Mouse (Mus musculus): Measurements from ENCODE around the gene P2ry13.

The P2ry13 gene

GRCm38 (mm10) chr3:59197329-59197948 lies 13.2 kb downstream of the P2ry13 start:
- DNase-seq (ENCODE audit: low spot score), result no peak

GRCm38 (mm10) chr3:59194938-59195337 lies 15.7 kb downstream of the P2ry13 start, which contains the start of gene Gpr87:
Gpr87 (minus strand) TSS chr3:59195104.
- DNase-seq (ENCODE audit: low spot score), result no peak

- no peak for DNase-seq (ENCODE audit: low spot score)
These were observed 16.6 kb downstream of the P2ry13 start for GRCm38 (mm10) chr3:59194099-59194498.

GRCm38 (mm10) chr3:59191674-59192073 lies 19.0 kb downstream of the P2ry13 start:
- DNase-seq (ENCODE audit: low spot score), result no peak

GRCm38 (mm10) chr3:59187336-59187735 lies 23.3 kb downstream of the P2ry13 start:
- no peak for DNase-seq (ENCODE audit: low spot score)

- DNase-seq (ENCODE audit: low spot score), result no peak
These were observed 25.0 kb downstream of the P2ry13 start for GRCm38 (mm10) chr3:59185662-59186061.

- DNase-seq (ENCODE audit: low spot score), result no peak
These were observed 28.6 kb downstream of the P2ry13 start for GRCm38 (mm10) chr3:59182129-59182528.

- DNase-seq (ENCODE audit: low spot score), result no peak
These were observed 29.5 kb downstream of the P2ry13 start for GRCm38 (mm10) chr3:59181134-59181533.

GRCm38 (mm10) chr3:59176871-59177270 lies 33.8 kb downstream of the P2ry13 start:
- DNase-seq (ENCODE audit: low spot score), result no peak

- DNase-seq (ENCODE audit: low spot score), result peak; percentile 45
These were observed 35.4 kb downstream of the P2ry13 start for GRCm38 (mm10) chr3:59175234-59175633.

GRCm38 (mm10) chr3:59174426-59175154 lies 36.1 kb downstream of the P2ry13 start:
- DNase-seq (ENCODE audit: low spot score), result no peak

- no peak for DNase-seq (ENCODE audit: low spot score)
These were observed 40.6 kb downstream of the P2ry13 start for GRCm38 (mm10) chr3:59169921-59170627.

GRCm38 (mm10) chr3:59169215-59169614 lies 41.5 kb downstream of the P2ry13 start:
- DNase-seq (ENCODE audit: low spot score), result no peak

- no peak for DNase-seq (ENCODE audit: low spot score)
These were observed 42.2 kb downstream of the P2ry13 start for GRCm38 (mm10) chr3:59168476-59168875.

- DNase-seq (ENCODE audit: low spot score), result no peak
These were observed 43.1 kb downstream of the P2ry13 start for GRCm38 (mm10) chr3:59167417-59168054.

- DNase-seq (ENCODE audit: low spot score), result no peak
These were observed 50.2 kb downstream of the P2ry13 start for GRCm38 (mm10) chr3:59160465-59160864.

Data from T-cell, adult 2 months (primary cell).